Mouse (Mus musculus) CH12.LX (cell line): ENCODE data around the gene Klhl41.

Source experiments
- CTCF ChIP-seq, 2 experiments: IDR thresholded peaks in 1 of 2; conservative IDR thresholded peaks in 1 of 2; 2 replicates each; pipeline ENCODE4 v1.5.1; 2011 to 2012; ENCODE audit warnings: low read depth in 2 of 2, low read length in 2 of 2, improper control_type of control experiment in 1 of 2, inconsistent platforms in 1 of 2, mild to moderate bottlenecking in 1 of 2, moderate library complexity in 1 of 2
- ELF1 ChIP-seq: IDR thresholded peaks from 2 replicates; pipeline ENCODE4 v1.6.1; 2014; ENCODE audit warnings: low read depth, mild to moderate bottlenecking, inconsistent platforms, low read length, improper control_type of control experiment
- EP300 ChIP-seq: IDR thresholded peaks from 2 replicates; pipeline ENCODE4 v1.6.1; 2011; ENCODE audit warnings: low read length, improper control_type of control experiment
- ETS1 ChIP-seq: conservative IDR thresholded peaks from 2 replicates; pipeline ENCODE4 v1.6.1; 2012; ENCODE audit warnings: low read depth, mild to moderate bottlenecking, inconsistent platforms, low read length, improper control_type of control experiment, moderate library complexity
- HCFC1 ChIP-seq: IDR thresholded peaks from 2 replicates; pipeline ENCODE4 v1.6.1; 2012; ENCODE audit warnings: low read depth, mild to moderate bottlenecking, inconsistent platforms, low read length, improper control_type of control experiment
- MYC ChIP-seq: IDR thresholded peaks from 2 replicates; pipeline ENCODE4 v1.6.1; 2011; ENCODE audit warnings: low read depth, mild to moderate bottlenecking, improper control_type of control experiment, low read length
- NRF1 ChIP-seq: IDR thresholded peaks from 2 replicates; pipeline ENCODE4 v1.6.1; 2014; ENCODE audit warnings: low read depth, mild to moderate bottlenecking, inconsistent platforms, low read length, improper control_type of control experiment, moderate library complexity
- PAX5 ChIP-seq: IDR thresholded peaks from 2 replicates; pipeline ENCODE4 v1.6.1; 2012; ENCODE audit warnings: low read length, inconsistent platforms, mixed read lengths
- POLR2A ChIP-seq: IDR thresholded peaks from 2 replicates; pipeline ENCODE4 v1.6.1; 2011; ENCODE audit warnings: low read depth, mild to moderate bottlenecking, improper control_type of control experiment, low read length
- SIN3A ChIP-seq: IDR thresholded peaks from 2 replicates; pipeline ENCODE4 v1.6.1; 2012; ENCODE audit warnings: low read length, improper control_type of control experiment, inconsistent platforms
- TCF12 ChIP-seq: IDR thresholded peaks from 2 replicates; pipeline ENCODE4 v1.6.1; 2014; ENCODE audit warnings: low read depth, mild to moderate bottlenecking, inconsistent platforms, low read length, improper control_type of control experiment
- UBTF ChIP-seq: IDR thresholded peaks from 2 replicates; pipeline ENCODE4 v1.6.1; 2012; ENCODE audit warnings: low read depth, mild to moderate bottlenecking, inconsistent platforms, low read length, improper control_type of control experiment, moderate library complexity
- USF1 ChIP-seq: IDR thresholded peaks from 2 replicates; pipeline ENCODE4 v1.6.1; 2014; ENCODE audit warnings: low read depth, mild to moderate bottlenecking, inconsistent platforms, low read length, improper control_type of control experiment
- ZNF384 ChIP-seq: IDR thresholded peaks from 2 replicates; pipeline ENCODE4 v1.6.1; 2012; ENCODE audit warnings: low read depth, low read length, improper control_type of control experiment, inconsistent platforms

GRCm38 (mm10) chr2:69630792-69631191, 39.1 kb upstream of the Klhl41 start:
- no peak for TF ChIP-seq PAX5
- no peak for TF ChIP-seq HCFC1
- no peak for TF ChIP-seq ZNF384
- no peak for TF ChIP-seq MYC
- no peak for TF ChIP-seq EP300
- TF ChIP-seq CTCF (conservative IDR thresholded peaks at IDR 0.05 in 1 of 2, IDR thresholded peaks at IDR 0.05 in 1 of 2; ENCODE audit: low read depth in 2 of 2, low read length in 2 of 2), result no peak
- TF ChIP-seq USF1, result no peak
- no peak for TF ChIP-seq SIN3A
- no peak for TF ChIP-seq TCF12
- no peak for TF ChIP-seq NRF1
- no peak for TF ChIP-seq UBTF
- TF ChIP-seq ELF1, result no peak
- no peak for TF ChIP-seq POLR2A
- TF ChIP-seq ETS1, result no peak
